Mouse (Mus musculus) spleen, postnatal 4 days (tissue): ENCODE results near the gene Fpr-rs4.
"Not testable (repeated sequence)": the region's sequence is repeated elsewhere in the genome, so short reads cannot be mapped to it uniquely, and the experiment has no call there.

Source experiments
- DNase-seq, 2 experiments: peaks; one replicate each; pipeline ENCODE4 v3.0.0; 2022; ENCODE audit warnings: low spot score in 2 of 2

Fpr-rs4 gene

GRCm38 (mm10) chr17:18021433-18021832 lies at the start of gene Fpr-rs4:
Gene Fpr-rs4, plus strand, starts transcription at chr17:18021733.
- no peak for DNase-seq

- DNase-seq, result no peak
These were observed 48.1 kb upstream of the Fpr-rs4 start for GRCm38 (mm10) chr17:17973443-17973842.

GRCm38 (mm10) chr17:17981232-17981631 lies 40.3 kb upstream of the Fpr-rs4 start:
- not testable (repeated sequence) for DNase-seq

GRCm38 (mm10) chr17:18004752-18005151 lies 16.8 kb upstream of the Fpr-rs4 start:
- no peak for DNase-seq

GRCm38 (mm10) chr17:18049124-18049523 lies 27.6 kb downstream of the Fpr-rs4 start, which contains the start of gene Vmn2r124:
Gene Vmn2r124, plus strand, starts transcription at chr17:18049424.
- no peak for DNase-seq
